Mouse (Mus musculus) cerebellum, postnatal 4 days (tissue): ENCODE results near the gene Gm21317.
"Not testable (repeated sequence)": the region's sequence is repeated elsewhere in the genome, so short reads cannot be mapped to it uniquely, and the experiment has no call there.

ENCODE experiments used
- DNase-seq, 2 experiments: peaks; one replicate each; pipeline ENCODE4 v3.0.0; 2022; ENCODE audit warnings: low spot score in 2 of 2, mixed read lengths in 1 of 2

The Gm21317 gene

GRCm38 (mm10) chrY:82224927-82225326 lies at the start of gene Gm21317:
TSS of gene Gm21317 (plus strand) at chrY:82225227.
- DNase-seq, result not testable (repeated sequence)
